Mouse (Mus musculus): ENCODE measurements around the gene Cope.

Gene Cope

DNA sequence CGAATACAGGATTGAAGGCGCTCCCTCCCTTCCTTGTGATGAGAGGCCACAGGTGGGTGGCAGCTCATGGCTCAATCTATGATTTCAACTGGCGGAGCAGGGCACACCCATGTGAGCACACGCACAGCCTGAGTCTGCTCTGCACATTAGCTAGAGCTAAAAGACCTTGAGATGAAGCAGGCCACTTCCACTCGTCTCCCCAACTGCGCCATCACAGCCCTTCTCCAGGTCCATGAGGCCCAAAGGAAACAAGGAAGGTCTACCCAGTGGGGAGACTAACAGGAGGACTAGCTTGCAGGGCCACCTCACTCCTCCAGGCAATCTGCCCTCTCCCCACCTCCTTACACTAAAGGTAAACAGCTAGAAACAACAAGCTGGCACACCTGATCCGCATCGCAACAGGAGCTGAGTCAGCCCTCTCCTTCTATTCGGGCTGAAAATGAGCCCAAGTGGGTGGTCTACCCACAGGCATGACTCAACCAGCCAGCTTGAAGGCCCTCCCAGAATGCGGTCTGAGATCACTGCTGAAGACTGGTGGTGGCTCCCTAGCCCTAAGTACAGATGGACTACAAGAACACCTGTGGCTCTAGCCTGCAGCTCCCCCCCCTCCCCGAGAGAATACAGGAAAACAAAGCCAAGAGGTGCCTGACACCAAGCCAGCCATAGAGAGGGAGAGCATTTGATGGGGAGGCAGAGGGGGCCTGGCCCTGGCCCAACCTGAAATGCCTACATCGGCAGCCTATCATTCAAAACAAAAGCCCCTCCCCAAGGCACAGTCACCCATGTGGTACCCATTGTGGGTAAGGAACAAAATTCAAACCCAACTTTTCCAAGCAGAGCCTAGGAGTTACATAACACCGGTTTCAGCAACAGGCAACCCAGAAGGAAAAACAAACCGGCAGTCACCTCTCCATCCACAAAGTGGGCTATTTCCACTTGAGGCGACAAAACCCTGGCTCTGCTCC lies 49.0 kb downstream of the Cope start:
- DNase-seq = no peak

DNA sequence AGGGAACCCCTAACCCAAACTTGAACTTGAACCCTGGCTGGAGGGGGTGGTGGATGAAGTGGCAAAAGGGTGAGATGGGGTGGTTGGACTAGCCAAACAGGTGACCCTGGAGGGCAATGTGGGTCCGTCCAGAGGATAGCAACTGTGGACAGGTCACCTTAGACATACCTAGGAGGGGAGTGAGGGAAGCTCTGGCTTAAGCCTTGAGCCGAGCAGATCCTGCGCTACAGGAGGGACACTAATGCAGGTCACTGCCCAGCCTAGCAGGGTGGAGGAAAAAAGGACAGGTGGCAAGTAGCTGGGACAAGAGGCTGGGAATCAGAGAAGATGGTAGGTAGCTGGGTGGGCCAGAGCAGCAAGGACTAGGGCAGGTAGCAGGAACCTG lies 49.7 kb downstream of the Cope start:
- DNase-seq = no peak

DNA sequence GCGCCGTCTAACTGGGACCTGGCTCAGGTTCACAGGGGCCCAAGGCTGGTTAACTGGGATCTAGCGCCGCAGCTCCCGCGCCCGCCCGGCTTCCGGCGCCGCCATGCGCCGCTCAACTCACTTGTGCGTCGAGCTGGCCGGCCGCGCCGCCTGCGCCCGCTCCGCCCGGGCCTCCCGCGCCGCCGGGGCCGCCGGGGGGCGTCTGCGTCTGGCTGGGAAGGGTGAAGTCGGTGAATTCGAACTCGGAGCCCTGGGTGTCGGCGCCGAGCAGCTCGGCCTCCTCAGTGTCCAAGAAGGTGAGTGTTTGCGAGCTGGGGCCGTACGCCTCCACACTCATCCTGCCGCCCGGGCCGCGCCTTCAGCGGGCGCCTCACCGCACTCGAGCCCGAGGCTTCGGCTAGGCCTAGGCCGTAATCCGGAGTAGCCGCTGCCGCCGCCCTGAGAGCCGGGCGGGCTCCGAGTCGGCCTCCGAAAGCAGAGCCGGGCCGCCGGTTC lies 50.4 kb downstream of the Cope start:
- peak; percentile 56 for DNase-seq

DNA sequence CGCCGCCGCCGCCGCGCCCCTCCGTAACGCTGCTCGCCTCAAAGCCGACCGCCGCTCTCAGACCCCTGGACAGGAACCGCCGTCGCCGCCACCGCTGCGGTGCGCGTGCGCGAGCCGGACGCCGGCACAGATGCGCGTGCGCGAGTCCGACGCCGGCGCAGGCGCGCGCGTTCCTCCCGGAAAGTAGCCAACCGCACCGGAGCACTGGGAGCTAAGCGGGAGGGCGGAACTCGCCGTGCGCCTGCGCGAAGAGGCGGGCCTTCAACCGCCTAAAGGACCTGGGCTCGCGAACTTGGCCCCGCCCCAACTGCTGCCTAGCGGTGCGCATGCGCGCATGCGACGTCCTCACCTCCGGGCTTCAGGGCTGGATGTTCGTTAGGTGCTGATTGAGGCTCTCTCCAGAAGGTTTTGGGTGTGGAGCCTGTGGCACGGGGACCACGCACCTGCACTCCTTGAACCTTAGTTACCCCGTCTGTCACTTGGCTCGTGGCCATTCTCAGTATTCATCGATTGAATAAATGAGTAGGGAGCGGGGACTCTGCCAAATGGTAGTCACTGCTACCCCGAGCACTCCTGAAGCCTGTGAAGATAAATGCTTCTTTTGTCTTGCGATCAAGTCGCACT lies 51.0 kb downstream of the Cope start, which contains the start of gene Upf1:
Upf1 (minus strand) TSS at position 85 of the 624 bp plus-strand sequence.
- DNase-seq = peak; percentile 99

DNA sequence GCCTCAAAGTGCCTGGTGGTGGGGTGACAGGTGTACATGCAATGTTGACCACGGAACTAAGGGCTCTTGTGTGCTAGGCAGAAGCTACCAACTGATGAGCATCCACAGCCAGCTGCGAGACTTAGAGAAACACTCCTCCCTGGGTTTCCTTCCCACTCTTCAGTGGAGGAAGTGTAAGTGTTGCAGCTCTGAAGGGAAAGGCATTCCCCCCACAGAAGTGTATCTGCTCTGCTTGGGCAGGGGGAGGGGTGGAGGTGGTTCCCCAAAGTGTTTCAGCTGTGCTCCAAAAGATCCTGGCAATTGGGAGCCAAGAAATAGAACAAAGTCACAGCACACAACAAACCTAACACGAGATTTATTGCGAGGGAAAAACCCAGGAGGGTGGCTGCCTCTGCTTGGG lies 51.7 kb downstream of the Cope start:
- no peak for DNase-seq

DNA sequence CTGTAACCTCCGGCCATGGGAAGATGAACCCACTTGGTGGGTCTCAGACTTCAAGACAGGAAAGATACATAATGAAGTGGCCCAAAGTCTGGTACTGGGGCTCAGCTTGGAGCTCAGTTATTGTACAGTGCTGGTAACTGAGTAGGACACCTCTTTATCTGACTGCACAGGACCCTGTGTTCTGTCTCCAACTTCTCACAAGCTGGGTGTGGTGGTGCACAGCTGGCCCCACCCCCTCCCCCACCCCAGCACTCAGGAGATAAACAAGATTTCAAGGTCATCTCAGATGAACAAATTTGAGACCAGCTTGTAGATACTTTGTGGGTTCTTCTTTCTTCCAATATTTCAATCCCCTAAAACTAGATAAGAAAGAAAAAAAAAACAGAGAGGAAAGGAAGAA lies 53.8 kb downstream of the Cope start:
- no peak for DNase-seq

DNA sequence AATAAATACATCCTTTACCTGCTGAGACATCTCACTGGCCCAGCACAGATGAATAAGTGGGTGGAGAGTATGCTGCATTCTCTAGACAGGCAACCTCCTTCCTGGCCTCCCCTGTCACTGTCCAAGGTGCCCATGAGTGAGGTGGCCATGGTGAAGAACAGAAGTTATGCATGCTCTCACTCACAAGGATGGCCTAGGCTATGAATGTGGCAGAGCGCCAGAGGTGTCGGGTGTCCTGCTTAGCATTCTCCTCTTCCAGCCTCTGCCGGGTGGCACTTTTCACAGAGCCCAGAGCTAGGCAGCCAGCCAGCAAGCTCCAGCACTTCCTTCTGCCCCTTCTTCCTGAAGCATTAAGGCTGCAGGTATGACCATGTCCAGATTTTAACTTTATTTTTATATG lies 57.1 kb downstream of the Cope start:
- DNase-seq = peak; percentile 41

DNA sequence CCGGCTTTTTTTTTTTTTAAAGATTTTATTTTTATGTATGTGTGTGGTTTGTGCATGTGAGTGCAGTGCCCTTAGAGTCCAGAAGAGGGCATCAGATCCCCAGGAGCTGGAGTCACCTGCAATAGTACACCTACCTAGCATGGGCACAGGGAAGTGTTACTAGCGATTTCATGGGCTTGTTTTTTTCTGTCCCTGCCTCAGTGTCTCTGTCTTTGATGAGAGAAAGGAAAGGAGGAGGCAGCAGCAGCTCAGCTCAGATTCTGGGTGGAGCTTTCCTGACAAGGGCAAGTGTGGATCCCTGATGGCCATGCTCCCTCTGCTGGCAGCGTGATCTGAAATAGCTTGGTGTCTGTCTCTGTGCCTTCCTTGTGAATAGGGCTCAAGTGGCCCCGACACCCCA lies 58.5 kb downstream of the Cope start:
- DNase-seq = peak; percentile 44

DNA sequence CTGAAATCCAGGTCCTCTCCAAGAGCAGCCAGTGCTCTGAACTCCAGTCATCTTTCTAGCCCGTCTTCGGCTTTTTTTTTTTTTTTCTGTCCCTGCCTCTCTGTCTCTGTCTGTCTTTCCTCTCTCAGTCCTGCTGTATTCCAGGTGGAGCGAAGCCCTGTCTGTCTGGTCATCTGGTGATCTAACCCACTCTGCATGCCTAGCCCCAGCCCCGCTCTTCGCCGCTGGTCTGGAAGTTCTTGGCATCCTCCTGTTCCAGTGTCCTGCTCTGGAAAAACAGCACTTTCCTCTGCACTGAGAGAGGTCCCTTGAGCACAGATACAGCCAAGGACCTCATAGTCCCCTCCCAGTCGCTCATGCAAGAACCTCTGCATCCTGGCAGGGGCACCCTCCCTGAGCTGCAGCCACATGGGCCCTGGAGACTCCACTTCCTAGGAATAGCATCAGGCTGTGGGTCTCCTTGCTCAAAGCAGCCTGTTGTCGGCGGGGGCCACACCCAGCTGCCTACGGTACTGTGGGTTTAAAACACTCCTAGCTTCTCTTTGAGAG lies 59.2 kb downstream of the Cope start:
- DNase-seq = no peak
